Comparison of ENCODE assay signal across 14 mouse cellular contexts in genomic region chr3:67084742-67085141, GRCm38 (mm10).
"Had no signal": no experiment of that assay in that cellular context is flagged by ENCODE, and none has a peak within 500 bp of the region (broad histone marks: within the 10 kb centered on the region; RNA-seq: fewer than 3 reads in every experiment).

No protein-coding gene starts in this region.

- H3K9ac ChIP-seq: liver, embryonic 12.5 days; liver, embryonic 14.5 days; lung, embryonic 14.5 days; midbrain, embryonic 13.5 days; neural tube, embryonic 12.5 days had no signal

- H3K4me1 ChIP-seq: liver, embryonic 12.5 days; midbrain, embryonic 13.5 days; neural tube, embryonic 12.5 days had no signal

- H3K27me3 ChIP-seq: liver, embryonic 12.5 days; midbrain, embryonic 13.5 days; neural tube, embryonic 12.5 days had no signal

- H3K27ac ChIP-seq: liver, embryonic 12.5 days; liver, embryonic 14.5 days; midbrain, embryonic 13.5 days; neural tube, embryonic 12.5 days had no signal

- H3K4me3 ChIP-seq: liver, embryonic 12.5 days; midbrain, embryonic 13.5 days; myocyte; neural tube, embryonic 12.5 days had no signal

- H3K36me3 ChIP-seq: liver, embryonic 12.5 days; midbrain, embryonic 13.5 days; neural tube, embryonic 12.5 days had no signal

- H3K4me2 ChIP-seq: liver, embryonic 12.5 days; lung, embryonic 14.5 days; midbrain, embryonic 11.5 days; midbrain, embryonic 13.5 days; neural tube, embryonic 12.5 days had no signal

- ATAC-seq: liver, embryonic 12.5 days; midbrain, embryonic 13.5 days had no signal

- H3K9me3 ChIP-seq: liver, embryonic 12.5 days; neural tube, embryonic 12.5 days had no signal

- DNase-seq: lung, adult 18-20 months; lung, embryonic 14.5 days; lung, postnatal 10 days; lung, postnatal 4 days; right cerebral cortex, postnatal 14 days; thymus, adult 18-20 months; thymus, postnatal 14 days; thymus, postnatal 36 days had no signal
